Mouse (Mus musculus) heart, embryonic 11.5 days (tissue): Measurements from ENCODE around the gene Ranbp1. TPM values are rescaled to one million over a fixed set of nuclear protein-coding genes. Genes with fewer than 3 reads are reported as not detected.
"Not testable (repeated sequence)": the region's sequence is repeated elsewhere in the genome, so short reads cannot be mapped to it uniquely, and the experiment has no call there.

Experiments
- ATAC-seq: fragments of 200-750 bp; cut with Nextera tagmentation; replicated peaks from 2 replicates; pipeline ENCODE4 v1.8.0; 2017; ENCODE audit warnings: moderate library complexity; ENCODE audit not compliant: insufficient number of reproducible peaks, low FRiP score, low TSS enrichment
- H3K27ac ChIP-seq: fragments of 300-500 bp; sonication (generic); 2 replicates; pipeline ENCODE4 v1.5.1; 2014; ENCODE audit warnings: mild to moderate bottlenecking, low read depth, low read length
- H3K27me3 ChIP-seq: fragments of 300-500 bp; sonication (generic); 2 replicates; pipeline ENCODE4 v1.6.1; 2014; ENCODE audit warnings: mild to moderate bottlenecking, low read length, mixed read lengths; ENCODE audit not compliant: control insufficient read depth, insufficient read depth
- H3K36me3 ChIP-seq: fragments of 300-500 bp; sonication (generic); 2 replicates; pipeline ENCODE4 v1.6.1; 2014; ENCODE audit warnings: mild to moderate bottlenecking, low read length, moderate library complexity, mixed read lengths; ENCODE audit not compliant: control insufficient read depth, insufficient read depth
- H3K4me1 ChIP-seq: fragments of 300-500 bp; sonication (generic); 2 replicates; pipeline ENCODE4 v1.6.1; 2014; ENCODE audit warnings: low read length; ENCODE audit not compliant: control insufficient read depth, insufficient read depth
- H3K4me2 ChIP-seq: fragments of 300-500 bp; sonication (generic); 2 replicates; pipeline ENCODE4 v1.6.1; 2014; ENCODE audit warnings: mild to moderate bottlenecking, moderate library complexity
- H3K4me3 ChIP-seq: fragments of 300-500 bp; sonication (generic); 2 replicates; pipeline ENCODE4 v1.5.1; 2014; ENCODE audit warnings: low read depth, low read length
- H3K9ac ChIP-seq: fragments of 300-500 bp; sonication (generic); 2 replicates; pipeline ENCODE4 v1.6.1; 2014; ENCODE audit warnings: mild to moderate bottlenecking, low read depth, low read length, moderate library complexity
- H3K9me3 ChIP-seq: fragments of 300-500 bp; sonication (generic); replicated peaks from 2 replicates; pipeline ENCODE4 v1.6.1; 2016; ENCODE audit warnings: low read length; ENCODE audit not compliant: control insufficient read depth
- WGBS: fragments of 180-500 bp; shearing (Covaris S2); extraction: QIAGEN DNeasy Blood & Tissue Kit; methylation state at CpG from one replicate; pipeline ENCODE4 v1.1.7; 2014; ENCODE audit not compliant: insufficient replicate concordance; 5-methylcytosine and 5-hydroxymethylcytosine counted together
- polyA plus RNA-seq: library from polyadenylated mRNA; unstranded; fragments of >200 nt; fragmentation: Nextera tagmentation; extraction: Ambion mirVana; gene quantifications from 2 replicates; pipeline ENCODE4 v1.2.1, GENCODE M21; 2014

The Ranbp1 gene
- polyA plus RNA-seq, 1 experiment from 2014 or later, result 656 TPM

DNA sequence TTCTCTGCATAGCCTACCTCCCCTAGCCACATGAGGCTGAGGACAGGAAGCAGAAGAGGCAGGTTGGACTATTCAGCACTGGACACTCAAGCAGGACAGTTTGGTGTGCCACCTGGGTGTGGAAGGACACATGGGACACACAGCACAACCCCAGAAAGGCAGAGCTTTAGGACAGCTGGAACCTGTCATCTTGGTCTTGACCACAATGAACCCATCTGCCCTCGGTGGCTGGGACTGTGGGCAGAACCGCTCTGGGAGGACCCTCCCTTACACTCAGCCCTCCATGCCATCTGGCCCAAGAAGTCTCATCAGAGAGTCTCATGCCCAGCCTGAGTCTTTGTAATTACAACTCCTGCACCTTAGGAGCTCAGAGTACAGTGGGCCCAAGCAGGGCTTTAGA is 48.5 kb downstream of the Ranbp1 start:
- H3K4me2 ChIP-seq, result no peak overlapping the region
- no peak for ATAC-seq
- no peaks in the 10 kb centered on the region for H3K36me3 ChIP-seq
- 63% methylated on average over 2 of the region's 2 CpGs for WGBS
- no peak overlapping the region for H3K27ac ChIP-seq
- peaks cover 3% of the 10 kb centered on the region; the same call in 1 of the 2 replicates for H3K4me1 ChIP-seq
- 0 out of 2 replicates have a peak, but pooled peaks cover 3% of the 10 kb centered on the region for H3K27me3 ChIP-seq
- H3K9ac ChIP-seq, result no peak overlapping the region
- no peak overlapping the region for H3K4me3 ChIP-seq
- H3K9me3 ChIP-seq, result no peaks in the 10 kb centered on the region

DNA sequence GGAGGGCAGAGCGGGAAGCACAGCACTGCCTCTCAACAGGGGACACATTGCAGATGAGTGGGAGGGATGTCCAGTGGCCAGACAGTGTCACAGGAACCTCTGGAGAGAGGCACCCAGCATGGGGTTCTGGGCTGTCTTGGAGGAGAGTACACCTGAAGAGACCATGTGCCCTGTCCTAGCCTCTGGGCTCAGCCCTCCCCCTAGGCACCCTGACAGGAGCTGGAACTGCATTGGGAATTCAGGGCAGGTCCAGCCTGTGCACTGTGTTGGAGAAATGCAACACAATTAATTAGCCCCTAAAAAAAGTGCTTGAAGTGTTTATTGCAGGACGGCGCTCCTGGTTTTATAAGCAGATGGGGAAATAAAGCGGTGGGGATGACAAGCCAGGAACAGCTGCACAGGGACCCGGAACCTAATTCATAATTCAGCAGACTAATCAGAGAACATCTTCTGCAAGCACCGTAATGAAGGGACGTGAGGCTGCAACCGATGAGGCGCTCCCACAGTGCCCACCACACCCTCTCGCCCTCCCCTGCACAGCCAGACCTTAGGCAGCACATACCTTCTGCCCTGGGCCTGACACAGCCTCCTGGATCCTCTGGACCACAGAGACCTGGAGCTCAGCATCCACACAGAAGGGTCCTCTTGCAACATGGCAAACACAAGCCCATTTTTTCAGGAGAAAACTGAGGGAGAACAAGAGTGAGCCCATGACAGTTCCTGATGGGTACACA is 50.0 kb downstream of the Ranbp1 start:
- Histone ChIP-seq H3K27ac (no peak overlapping the region), H3K27me3 (0 out of 2 replicates have a peak, but pooled peaks cover 3% of the 10 kb centered on the region), H3K9ac (no peak overlapping the region), H3K9me3 (no peaks in the 10 kb centered on the region), H3K4me1 (peaks cover 6% of the 10 kb centered on the region), H3K4me3 (no peak overlapping the region), H3K4me2 (no peak overlapping the region), H3K36me3 (no peaks in the 10 kb centered on the region)
- WGBS, result 80% methylated on average over 10 of the region's 10 CpGs
- ATAC-seq, result no peak

DNA sequence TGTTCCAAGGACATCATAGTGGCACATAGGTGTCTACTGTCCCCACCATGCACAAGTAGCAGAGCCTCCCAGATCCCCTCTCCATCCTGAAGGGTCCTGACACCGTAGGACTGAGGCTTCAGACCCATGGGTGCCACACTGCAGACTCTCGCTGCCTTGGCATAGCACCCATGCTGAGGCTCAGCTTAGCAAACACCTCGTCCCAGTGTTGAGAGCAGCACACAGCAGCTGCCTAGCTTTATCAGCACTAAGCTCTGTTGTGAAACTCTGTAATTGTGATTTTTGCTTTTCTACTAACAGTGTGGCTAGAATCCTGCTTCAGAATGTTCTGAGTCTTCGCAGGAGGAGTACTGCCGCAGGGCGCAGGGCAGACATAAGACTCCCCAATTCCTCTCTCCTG is 50.7 kb downstream of the Ranbp1 start:
- 75% methylated on average over 6 of the region's 6 CpGs for WGBS
- H3K4me3 ChIP-seq, result no peak overlapping the region
- H3K4me1 ChIP-seq, result peaks cover 6% of the 10 kb centered on the region
- no peaks in the 10 kb centered on the region for H3K36me3 ChIP-seq
- no peak for ATAC-seq
- 0 out of 2 replicates have a peak, but pooled peaks cover 3% of the 10 kb centered on the region for H3K27me3 ChIP-seq
- H3K9me3 ChIP-seq, result no peaks in the 10 kb centered on the region
- H3K9ac ChIP-seq, result no peak overlapping the region
- H3K27ac ChIP-seq, result no peak overlapping the region
- no peak overlapping the region for H3K4me2 ChIP-seq

- H3K9ac ChIP-seq, ATAC-seq, H3K27me3 ChIP-seq, H3K27ac ChIP-seq, H3K4me3 ChIP-seq, H3K4me2 ChIP-seq, H3K4me1 ChIP-seq, H3K36me3 ChIP-seq, H3K9me3 ChIP-seq: not testable (repeated sequence)
- 64% methylated on average over 3 of the region's 3 CpGs for WGBS
Measured at GRCm38 (mm10) chr16:18195561-18195960, 53.0 kb downstream of the Ranbp1 start.

DNA sequence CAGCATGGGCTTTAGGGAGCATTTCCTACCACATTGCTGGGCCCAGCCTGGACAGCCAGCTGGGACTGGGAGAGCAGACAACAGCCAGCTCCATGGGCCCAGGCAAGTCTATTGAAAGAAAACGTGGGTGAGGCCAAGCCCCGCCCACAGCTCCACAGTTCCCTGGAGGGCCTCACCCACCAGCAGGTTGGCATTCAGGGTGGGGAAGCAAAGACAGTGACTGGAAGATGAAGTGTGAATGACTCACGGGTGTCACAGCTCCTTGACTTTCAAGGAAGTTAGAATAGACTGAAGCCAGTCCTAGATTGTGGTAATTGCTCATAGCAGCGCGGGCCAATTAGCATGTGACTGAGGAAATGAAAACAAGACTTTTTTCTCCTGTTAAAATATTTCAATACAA is 53.5 kb downstream of the Ranbp1 start:
- no peak overlapping the region for H3K4me2 ChIP-seq
- peaks cover 3% of the 10 kb centered on the region; the same call in 1 of the 2 replicates for H3K4me1 ChIP-seq
- H3K4me3 ChIP-seq, result no peak overlapping the region
- WGBS, result 60% methylated on average over 5 of the region's 5 CpGs
- H3K9me3 ChIP-seq, result no peaks in the 10 kb centered on the region
- 0 out of 2 replicates have a peak, but pooled peaks cover 3% of the 10 kb centered on the region for H3K27me3 ChIP-seq
- no peaks in the 10 kb centered on the region for H3K36me3 ChIP-seq
- H3K27ac ChIP-seq, result no peak overlapping the region
- no peak for ATAC-seq
- H3K9ac ChIP-seq, result no peak overlapping the region

DNA sequence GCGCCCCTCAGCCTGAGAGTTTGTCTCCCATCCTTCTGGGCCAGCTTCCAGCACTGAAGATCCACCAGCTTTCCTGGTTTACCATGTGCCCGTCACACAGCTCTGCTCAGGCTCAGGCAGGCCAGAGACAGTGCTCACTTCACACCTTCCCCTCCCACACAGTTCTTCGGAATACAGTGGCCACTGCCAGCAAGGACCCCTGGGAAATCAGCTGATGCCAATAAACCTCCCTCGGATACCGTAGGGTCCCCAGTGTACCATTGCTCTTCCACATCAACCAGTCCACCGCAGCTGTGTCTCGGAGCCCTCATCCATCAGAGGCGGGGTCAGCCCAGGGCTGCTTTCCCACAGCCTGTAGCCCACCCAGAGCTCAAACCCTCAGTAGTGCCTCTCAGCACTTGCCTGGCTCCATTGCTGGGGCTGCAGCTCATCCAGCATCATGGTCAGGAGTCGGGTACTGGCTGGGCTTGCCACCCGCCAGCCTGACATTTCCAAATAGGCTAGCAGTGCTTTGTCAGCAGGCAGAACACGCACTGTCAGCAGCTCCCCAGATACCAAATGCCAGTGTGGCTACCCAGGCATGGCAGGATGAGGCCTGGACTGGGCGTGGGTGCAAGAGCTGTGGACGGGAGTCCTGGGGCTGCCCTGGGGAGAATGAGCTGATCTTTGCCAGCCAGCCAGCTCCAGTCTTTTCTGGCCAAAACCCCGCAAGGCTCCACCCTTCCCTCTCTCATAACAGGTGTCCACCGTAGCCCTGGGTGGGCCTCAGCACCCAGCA is 54.1 kb downstream of the Ranbp1 start:
- no peak overlapping the region for H3K4me2 ChIP-seq
- H3K9me3 ChIP-seq, result no peaks in the 10 kb centered on the region
- no peak overlapping the region for H3K9ac ChIP-seq
- peaks cover 3% of the 10 kb centered on the region; the same call in 1 of the 2 replicates for H3K4me1 ChIP-seq
- H3K27me3 ChIP-seq, result 0 out of 2 replicates have a peak, but pooled peaks cover 3% of the 10 kb centered on the region
- H3K27ac ChIP-seq, result no peak overlapping the region
- WGBS, result 70% methylated on average over 15 of the region's 15 CpGs
- ATAC-seq, result no peak
- no peaks in the 10 kb centered on the region for H3K36me3 ChIP-seq
- H3K4me3 ChIP-seq, result no peak overlapping the region

- no peak overlapping the region for H3K9ac ChIP-seq
- 0 out of 2 replicates have a peak, but pooled peaks cover 3% of the 10 kb centered on the region for H3K9me3 ChIP-seq
- no peak overlapping the region for H3K27ac ChIP-seq
- no peak for ATAC-seq
- H3K4me1 ChIP-seq, result peaks cover 13% of the 10 kb centered on the region
- H3K36me3 ChIP-seq, result no peaks in the 10 kb centered on the region
- no peak overlapping the region for H3K4me2 ChIP-seq
- H3K27me3 ChIP-seq, result no peaks in the 10 kb centered on the region
- no peak overlapping the region for H3K4me3 ChIP-seq
- 75% methylated on average over 2 of the region's 2 CpGs for WGBS
Measured at GRCm38 (mm10) chr16:18191006-18191405, 57.5 kb downstream of the Ranbp1 start.
